Mouse (Mus musculus): ENCODE results near the gene Ppp1r2. TPM values are rescaled to one million over a fixed set of nuclear protein-coding genes. Genes with fewer than 3 reads are reported as not detected.

Ppp1r2 gene
- polyA plus RNA-seq, 1 experiment from 2014 or later = 86.4 TPM

DNA sequence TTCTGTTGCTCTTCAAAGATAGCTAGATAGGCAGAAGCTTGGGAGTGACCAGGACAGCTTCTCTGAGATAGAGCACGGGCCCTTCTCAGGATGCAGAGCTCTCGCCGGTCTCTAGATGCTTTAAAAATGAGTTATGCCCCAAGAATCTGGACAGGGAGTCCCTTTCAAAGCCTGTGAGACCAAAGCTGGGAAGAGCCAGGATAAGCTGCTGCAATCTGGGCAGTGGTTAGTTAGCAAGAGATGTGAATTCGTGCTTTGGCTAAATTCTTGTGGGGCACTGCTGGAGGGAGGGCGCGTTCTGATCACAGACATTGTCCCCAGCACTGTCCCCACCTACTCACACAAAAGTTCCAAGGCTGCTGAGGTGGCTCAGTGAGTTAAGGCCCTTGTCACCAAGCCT is 3.5 kb upstream of the Ppp1r2 start:
- WGBS = 72% methylated on average over 6 of the region's 6 CpGs
- H3K9me3 ChIP-seq (replicated peaks; ENCODE audit: control insufficient read depth, low read length) = no peaks in the 10 kb centered on the region
- no peak for ATAC-seq (ENCODE audit: insufficient read depth, low FRiP score)
- H3K27ac ChIP-seq (ENCODE audit: low read length) = no peak overlapping the region
- peaks cover 10% of the 10 kb centered on the region for H3K4me1 ChIP-seq (ENCODE audit: control insufficient read depth, insufficient read depth, low read length)
- H3K27me3 ChIP-seq (ENCODE audit: control insufficient read depth, insufficient read depth, low read length) = no peaks in the 10 kb centered on the region
- H3K4me2 ChIP-seq (ENCODE audit: low read depth, low read length) = no peak overlapping the region
- no peak overlapping the region for H3K4me3 ChIP-seq (replicated peaks; ENCODE audit: low read length)
- no peaks in the 10 kb centered on the region for H3K36me3 ChIP-seq (ENCODE audit: control insufficient read depth, insufficient read depth, low read length)
- no peak overlapping the region for H3K9ac ChIP-seq (ENCODE audit: low read length)

GRCm38 (mm10) chr16:31278081-31278480 is 3.0 kb upstream of the Ppp1r2 start:
- H3K4me1 ChIP-seq (ENCODE audit: control insufficient read depth, insufficient read depth, low read length) = peaks cover 15% of the 10 kb centered on the region
- H3K36me3 ChIP-seq (ENCODE audit: control insufficient read depth, insufficient read depth, low read length) = no peaks in the 10 kb centered on the region
- no peak overlapping the region for H3K4me2 ChIP-seq (ENCODE audit: low read depth, low read length)
- no peaks in the 10 kb centered on the region for H3K27me3 ChIP-seq (ENCODE audit: control insufficient read depth, insufficient read depth, low read length)
- H3K9me3 ChIP-seq (replicated peaks; ENCODE audit: control insufficient read depth, low read length) = no peaks in the 10 kb centered on the region
- no peak overlapping the region for H3K27ac ChIP-seq (ENCODE audit: low read length)
- WGBS = 54% methylated on average over 2 of the region's 2 CpGs
- H3K4me3 ChIP-seq (replicated peaks; ENCODE audit: low read length) = no peak overlapping the region
- no peak for ATAC-seq (ENCODE audit: insufficient read depth, low FRiP score)
- H3K9ac ChIP-seq (ENCODE audit: low read length) = no peak overlapping the region

DNA sequence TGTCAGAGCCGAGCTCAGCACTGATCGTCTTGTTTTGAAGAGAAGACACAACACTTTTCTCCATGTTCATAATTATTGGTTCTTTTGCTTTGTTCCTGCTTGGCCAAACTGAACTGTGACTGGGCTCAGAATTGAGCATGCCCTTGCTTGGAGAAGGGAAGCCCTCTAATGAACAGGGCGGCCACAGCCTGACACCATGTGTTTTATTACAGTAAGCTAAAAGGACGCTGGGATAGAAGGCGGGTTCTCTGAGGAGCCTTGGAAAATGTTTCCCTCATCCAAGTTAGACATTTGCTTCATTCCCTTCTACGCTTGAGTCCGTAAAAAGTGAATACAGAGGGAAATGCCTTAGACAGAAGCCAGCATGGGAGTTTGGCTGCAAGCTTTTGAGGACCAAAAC is 1.9 kb upstream of the Ppp1r2 start:
- peak overlapping the region; percentile 68 for H3K27ac ChIP-seq (ENCODE audit: low read length)
- WGBS = 56% methylated on average over 7 of the region's 7 CpGs

DNA sequence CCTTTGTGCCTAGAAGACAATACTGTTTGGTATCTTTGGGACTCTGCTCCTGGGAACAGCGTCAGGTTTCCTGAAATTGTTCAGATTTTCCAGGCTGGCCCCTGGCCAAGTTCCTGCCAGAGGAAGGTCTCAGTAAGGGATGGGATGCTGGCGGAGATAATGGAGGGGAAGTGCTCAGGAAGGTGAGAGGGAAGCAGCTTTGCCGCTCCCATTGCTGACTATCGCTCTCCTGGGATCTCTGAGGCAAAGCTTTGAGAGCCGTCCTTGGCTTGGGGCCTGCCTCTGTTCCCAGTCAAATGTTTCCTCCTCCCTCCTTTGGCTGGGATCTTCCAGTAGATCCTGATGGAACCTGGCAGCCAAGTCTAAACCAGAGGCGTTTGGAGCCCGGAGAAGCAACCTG is 1.5 kb upstream of the Ppp1r2 start:
- H3K9ac ChIP-seq (ENCODE audit: low read length) = no peak overlapping the region
- peaks cover 25% of the 10 kb centered on the region for H3K4me1 ChIP-seq (ENCODE audit: control insufficient read depth, insufficient read depth, low read length)
- no peaks in the 10 kb centered on the region for H3K27me3 ChIP-seq (ENCODE audit: control insufficient read depth, insufficient read depth, low read length)
- H3K36me3 ChIP-seq (ENCODE audit: control insufficient read depth, insufficient read depth, low read length) = 0 out of 2 replicates have a peak, but pooled peaks cover under 1% of the 10 kb centered on the region
- no peak for ATAC-seq (ENCODE audit: insufficient read depth, low FRiP score)
- 0 out of 2 replicates have a peak overlapping the region, but pooled peaks have one; percentile 0 for H3K4me2 ChIP-seq (ENCODE audit: low read depth, low read length)
- no peak overlapping the region for H3K4me3 ChIP-seq (replicated peaks; ENCODE audit: low read length)
- peak overlapping the region; percentile 68; the same call in 1 of the 2 replicates for H3K27ac ChIP-seq (ENCODE audit: low read length)
- 47% methylated on average over 7 of the region's 7 CpGs for WGBS
- no peaks in the 10 kb centered on the region for H3K9me3 ChIP-seq (replicated peaks; ENCODE audit: control insufficient read depth, low read length)

More for the DNA sequence above, 1.9 kb upstream of the Ppp1r2 start:
- no peak overlapping the region for H3K4me3 ChIP-seq (replicated peaks; ENCODE audit: low read length)
- no peak for ATAC-seq (ENCODE audit: insufficient read depth, low FRiP score)
- no peaks in the 10 kb centered on the region for H3K27me3 ChIP-seq (ENCODE audit: control insufficient read depth, insufficient read depth, low read length)
- H3K9ac ChIP-seq (ENCODE audit: low read length) = no peak overlapping the region
- no peaks in the 10 kb centered on the region for H3K9me3 ChIP-seq (replicated peaks; ENCODE audit: control insufficient read depth, low read length)
- H3K4me1 ChIP-seq (ENCODE audit: control insufficient read depth, insufficient read depth, low read length) = peaks cover 25% of the 10 kb centered on the region
- H3K36me3 ChIP-seq (ENCODE audit: control insufficient read depth, insufficient read depth, low read length) = no peaks in the 10 kb centered on the region
- 0 out of 2 replicates have a peak overlapping the region, but pooled peaks have one; percentile 0 for H3K4me2 ChIP-seq (ENCODE audit: low read depth, low read length)

DNA sequence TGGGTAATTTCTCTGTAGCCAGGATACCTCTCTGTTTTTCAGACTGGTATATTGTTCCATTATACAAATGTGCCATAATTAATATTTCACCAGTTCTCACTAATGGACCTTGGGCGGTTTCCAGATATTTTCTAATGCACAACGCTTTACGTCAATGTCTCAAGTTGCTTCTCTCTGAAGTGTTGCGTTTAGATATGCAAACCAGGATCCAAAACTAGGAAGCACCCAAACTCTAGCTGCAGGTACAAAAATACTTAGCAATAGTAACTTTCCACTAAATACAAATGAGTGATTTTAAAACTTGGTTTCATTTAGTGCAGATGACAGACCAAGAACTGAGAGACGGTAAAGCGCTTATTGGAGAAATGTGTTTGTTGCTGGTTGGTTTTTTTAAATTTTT is 993 bp downstream of the Ppp1r2 start:
- Histone ChIP-seq H3K4me3 (replicated peaks; ENCODE audit: low read length) (peak overlapping the region; percentile 78), H3K27me3 (ENCODE audit: control insufficient read depth, insufficient read depth, low read length) (no peaks in the 10 kb centered on the region), H3K9ac (ENCODE audit: low read length) (peak overlapping the region; percentile 96), H3K4me1 (ENCODE audit: control insufficient read depth, insufficient read depth, low read length) (peaks cover 25% of the 10 kb centered on the region), H3K9me3 (replicated peaks; ENCODE audit: control insufficient read depth, low read length) (no peaks in the 10 kb centered on the region), H3K4me2 (ENCODE audit: low read depth, low read length) (peak overlapping the region; percentile 72), H3K36me3 (ENCODE audit: control insufficient read depth, insufficient read depth, low read length) (0 out of 2 replicates have a peak, but pooled peaks cover 4% of the 10 kb centered on the region), H3K27ac (ENCODE audit: low read length) (peak overlapping the region; percentile 91)
- WGBS = 1% methylated on average over 6 of the region's 6 CpGs
- no peak for ATAC-seq (ENCODE audit: insufficient read depth, low FRiP score)

- 89% methylated on average over 2 of the region's 2 CpGs for WGBS
- H3K9ac ChIP-seq (ENCODE audit: low read length) = no peak overlapping the region
- H3K27me3 ChIP-seq (ENCODE audit: control insufficient read depth, insufficient read depth, low read length) = no peaks in the 10 kb centered on the region
- no peaks in the 10 kb centered on the region; the same call in 1 of the 2 replicates for H3K4me1 ChIP-seq (ENCODE audit: control insufficient read depth, insufficient read depth, low read length)
- peaks cover 12% of the 10 kb centered on the region; the same call in 1 of the 2 replicates for H3K36me3 ChIP-seq (ENCODE audit: control insufficient read depth, insufficient read depth, low read length)
- H3K4me2 ChIP-seq (ENCODE audit: low read depth, low read length) = no peak overlapping the region
- no peak overlapping the region for H3K4me3 ChIP-seq (replicated peaks; ENCODE audit: low read length)
- no peak for ATAC-seq (ENCODE audit: insufficient read depth, low FRiP score)
- no peak overlapping the region for H3K27ac ChIP-seq (ENCODE audit: low read length)
- H3K9me3 ChIP-seq (replicated peaks; ENCODE audit: control insufficient read depth, low read length) = no peaks in the 10 kb centered on the region
These were observed 8.4 kb downstream of the Ppp1r2 start for GRCm38 (mm10) chr16:31266692-31267091.

DNA sequence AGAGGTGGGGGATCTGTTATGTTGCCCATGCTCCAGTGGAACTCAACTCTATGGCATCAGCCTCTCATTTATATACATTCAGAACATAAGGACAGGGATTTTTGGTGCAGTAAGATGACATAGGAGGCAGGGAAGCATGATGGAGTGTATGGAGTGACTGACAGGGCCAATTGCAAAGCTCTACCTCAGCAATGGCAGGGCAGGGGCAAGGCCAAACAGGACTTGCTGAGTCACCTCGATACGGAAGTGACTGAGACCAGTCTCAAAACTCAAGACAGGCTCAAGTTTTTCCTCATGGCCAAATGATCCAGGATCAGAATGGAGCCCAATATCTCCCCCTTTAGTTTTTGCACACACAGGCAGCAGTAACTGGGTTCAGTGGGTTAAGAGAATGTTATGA is 18.9 kb downstream of the Ppp1r2 start:
- Histone ChIP-seq H3K4me2 (ENCODE audit: low read depth, low read length) (no peak overlapping the region), H3K9ac (ENCODE audit: low read length) (no peak overlapping the region), H3K36me3 (ENCODE audit: control insufficient read depth, insufficient read depth, low read length) (peaks cover 7% of the 10 kb centered on the region), H3K27ac (ENCODE audit: low read length) (no peak overlapping the region), H3K4me3 (replicated peaks; ENCODE audit: low read length) (no peak overlapping the region), H3K9me3 (replicated peaks; ENCODE audit: control insufficient read depth, low read length) (no peaks in the 10 kb centered on the region), H3K4me1 (ENCODE audit: control insufficient read depth, insufficient read depth, low read length) (no peaks in the 10 kb centered on the region), H3K27me3 (ENCODE audit: control insufficient read depth, insufficient read depth, low read length) (no peaks in the 10 kb centered on the region)
- ATAC-seq (ENCODE audit: insufficient read depth, low FRiP score) = no peak
- 85% methylated on average over 2 of the region's 2 CpGs for WGBS

GRCm38 (mm10) chr16:31255685-31256084 is 19.4 kb downstream of the Ppp1r2 start:
- 77% methylated on average over 3 of the region's 3 CpGs for WGBS
- no peaks in the 10 kb centered on the region for H3K4me1 ChIP-seq (ENCODE audit: control insufficient read depth, insufficient read depth, low read length)

DNA sequence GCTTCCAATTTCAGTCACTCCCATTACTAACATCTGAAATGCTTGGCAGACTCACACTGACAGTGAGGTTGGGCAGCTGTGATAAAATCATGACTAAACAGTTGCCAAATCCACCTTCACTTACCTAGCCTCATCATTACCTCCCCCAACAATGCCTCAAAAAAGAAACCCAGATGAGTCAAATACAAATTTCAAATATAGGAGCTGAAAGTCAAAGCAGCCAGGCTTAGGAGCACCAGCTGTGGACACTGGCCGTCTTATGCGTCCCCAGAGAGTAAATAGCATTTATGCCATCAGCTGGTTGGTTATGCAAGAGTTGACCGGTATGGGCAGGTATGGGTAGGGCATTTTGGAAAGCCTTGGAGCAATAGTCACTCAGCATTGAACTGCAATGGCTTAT is 25.7 kb downstream of the Ppp1r2 start:
- Histone ChIP-seq H3K9ac (ENCODE audit: low read length) (no peak overlapping the region), H3K4me2 (ENCODE audit: low read depth, low read length) (no peak overlapping the region), H3K27ac (ENCODE audit: low read length) (no peak overlapping the region), H3K27me3 (ENCODE audit: control insufficient read depth, insufficient read depth, low read length) (no peaks in the 10 kb centered on the region), H3K4me1 (ENCODE audit: control insufficient read depth, insufficient read depth, low read length) (no peaks in the 10 kb centered on the region), H3K9me3 (replicated peaks; ENCODE audit: control insufficient read depth, low read length) (no peaks in the 10 kb centered on the region), H3K4me3 (replicated peaks; ENCODE audit: low read length) (no peak overlapping the region), H3K36me3 (ENCODE audit: control insufficient read depth, insufficient read depth, low read length) (no peaks in the 10 kb centered on the region)
- ATAC-seq (ENCODE audit: insufficient read depth, low FRiP score) = no peak
- 77% methylated on average over 3 of the region's 3 CpGs for WGBS

More at GRCm38 (mm10) chr16:31255685-31256084, 19.4 kb downstream of the Ppp1r2 start:
- Histone ChIP-seq H3K36me3 (ENCODE audit: control insufficient read depth, insufficient read depth, low read length) (peaks cover 7% of the 10 kb centered on the region), H3K4me3 (replicated peaks; ENCODE audit: low read length) (no peak overlapping the region), H3K9ac (ENCODE audit: low read length) (no peak overlapping the region), H3K9me3 (replicated peaks; ENCODE audit: control insufficient read depth, low read length) (no peaks in the 10 kb centered on the region), H3K27me3 (ENCODE audit: control insufficient read depth, insufficient read depth, low read length) (no peaks in the 10 kb centered on the region), H3K27ac (ENCODE audit: low read length) (no peak overlapping the region), H3K4me2 (ENCODE audit: low read depth, low read length) (no peak overlapping the region)
- no peak for ATAC-seq (ENCODE audit: insufficient read depth, low FRiP score)

Measured in stomach, embryonic 16.5 days (tissue).